Mouse (Mus musculus) activated CD4-positive, CD25-positive, alpha-beta regulatory T cell, adult 4 months (primary cell): ENCODE measurements around the gene Timeless. TPM values are rescaled to one million over a fixed set of nuclear protein-coding genes. Genes with fewer than 3 reads are reported as not detected.
"Not testable (repeated sequence)": the region's sequence is repeated elsewhere in the genome, so short reads cannot be mapped to it uniquely, and the experiment has no call there.

Experiments
- ATAC-seq: one replicate; pipeline ENCODE4 v1.8.0; 2017
- polyA plus RNA-seq, 2 experiments: library from polyadenylated mRNA; unstranded; fragments of 100-300 nt; shearing (Covaris generic); gene quantifications; one replicate each; pipeline ENCODE4 v1.2.1; 2017

Timeless gene
- 10 to 100 TPM; 23.7 to 35.9 TPM for polyA plus RNA-seq

DNA sequence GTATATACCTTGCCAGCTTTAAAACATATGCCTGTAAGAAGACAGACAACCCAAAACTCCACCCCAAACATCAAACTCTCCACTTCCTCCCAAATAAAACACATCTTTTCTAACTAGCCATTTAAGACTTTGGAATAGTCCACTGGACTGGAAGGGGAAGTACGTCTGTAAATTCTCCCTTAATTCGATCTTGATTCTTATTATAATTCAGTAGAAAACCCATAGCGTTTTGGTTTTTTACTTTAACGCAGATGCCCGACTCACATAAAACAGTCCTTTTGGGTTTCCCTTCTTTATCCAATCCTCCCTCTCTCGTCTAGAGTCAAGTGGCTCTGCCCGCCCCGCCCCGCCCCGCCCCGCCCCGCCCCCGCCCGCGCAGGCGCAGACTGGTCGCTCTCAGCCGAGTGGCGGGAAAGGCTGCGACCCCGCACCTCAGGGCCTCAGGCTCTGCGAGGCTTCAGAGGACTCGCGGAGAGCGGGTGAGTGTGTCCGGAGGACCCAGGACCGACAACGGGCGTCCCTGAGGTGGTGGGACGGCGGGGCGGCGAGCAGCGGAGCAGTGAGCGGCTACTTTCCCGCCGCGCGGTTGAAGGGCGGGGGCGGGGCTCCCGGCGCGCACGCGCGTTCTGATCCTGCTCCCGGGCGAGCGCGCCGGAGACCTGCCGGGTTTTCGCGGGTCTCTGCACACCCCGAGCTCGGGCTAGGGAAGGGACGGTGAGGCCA is at the start of gene Timeless:
Gene Timeless (plus strand): TSS at position 369 of the 723 bp plus-strand sequence.
- peak; percentile 68 for ATAC-seq

DNA sequence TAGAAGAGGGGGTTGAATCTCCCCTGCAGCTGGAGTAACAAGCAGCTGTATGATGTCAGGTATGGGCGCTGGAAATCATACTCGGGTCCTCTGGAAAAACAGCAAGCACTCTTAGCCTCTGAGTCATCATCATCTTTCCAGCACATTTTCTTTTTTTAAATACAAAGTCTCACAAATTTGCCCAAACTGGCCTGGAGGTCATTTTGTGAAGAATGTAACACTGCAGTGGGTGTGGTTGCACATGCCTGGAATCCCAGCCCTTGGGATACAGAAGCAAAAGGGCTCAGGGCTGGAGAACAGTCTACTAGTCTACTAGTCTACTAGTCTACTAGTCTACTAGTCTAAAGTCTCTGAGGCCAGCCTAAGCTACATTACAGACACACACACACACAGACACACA is 47.6 kb upstream of the Timeless start:
- no peak for ATAC-seq

DNA sequence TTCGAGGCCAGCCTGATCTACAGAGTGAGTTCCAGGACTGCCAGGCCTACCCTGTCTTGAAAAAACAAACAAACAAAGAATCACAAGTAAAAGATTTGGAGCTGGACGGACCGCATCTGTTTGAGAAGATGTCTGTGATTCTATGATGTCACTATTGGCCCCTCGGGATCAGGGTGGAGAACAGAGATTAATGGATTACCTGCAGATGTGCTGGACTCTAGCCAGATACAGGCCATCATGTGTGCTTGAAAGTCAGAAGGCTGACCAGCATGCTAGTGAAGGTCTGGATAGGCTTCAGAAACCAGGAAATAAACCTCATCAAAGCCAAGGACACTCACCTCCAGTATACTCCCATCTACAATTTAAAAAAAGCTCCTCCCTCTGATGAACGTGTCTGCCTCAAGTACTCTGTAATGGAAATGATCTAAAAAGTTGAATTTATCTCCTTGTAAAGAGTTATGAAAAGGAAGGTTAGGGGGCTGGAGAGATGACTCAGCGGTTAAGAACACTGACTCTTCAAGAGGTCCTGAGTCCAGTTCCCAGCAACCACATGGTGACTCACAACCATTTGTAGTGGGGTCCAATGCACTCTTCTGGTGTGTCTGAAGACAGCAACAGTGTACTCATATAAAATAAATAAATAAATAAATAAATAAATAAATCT is 46.5 kb upstream of the Timeless start:
- ATAC-seq = no peak

DNA sequence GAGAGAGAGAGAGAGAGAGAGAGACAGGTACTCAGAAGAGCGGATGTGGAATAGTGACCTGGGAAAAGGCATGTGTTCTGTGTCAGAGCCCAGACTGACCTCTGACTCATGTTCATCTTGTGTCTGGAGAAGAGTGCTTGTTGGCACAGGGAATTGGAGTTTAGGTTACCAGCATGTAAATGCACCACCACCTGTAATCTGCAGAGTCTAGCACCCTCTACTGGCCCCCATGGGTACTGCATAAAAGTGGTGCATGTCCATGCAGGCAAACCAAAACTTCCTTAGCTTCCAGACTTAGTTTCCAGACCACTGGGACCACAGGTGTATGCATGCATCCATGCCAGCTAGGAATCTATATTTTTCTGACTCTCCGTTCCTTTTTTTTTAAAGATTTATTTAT is 45.9 kb upstream of the Timeless start:
- peak; percentile 61 for ATAC-seq

DNA sequence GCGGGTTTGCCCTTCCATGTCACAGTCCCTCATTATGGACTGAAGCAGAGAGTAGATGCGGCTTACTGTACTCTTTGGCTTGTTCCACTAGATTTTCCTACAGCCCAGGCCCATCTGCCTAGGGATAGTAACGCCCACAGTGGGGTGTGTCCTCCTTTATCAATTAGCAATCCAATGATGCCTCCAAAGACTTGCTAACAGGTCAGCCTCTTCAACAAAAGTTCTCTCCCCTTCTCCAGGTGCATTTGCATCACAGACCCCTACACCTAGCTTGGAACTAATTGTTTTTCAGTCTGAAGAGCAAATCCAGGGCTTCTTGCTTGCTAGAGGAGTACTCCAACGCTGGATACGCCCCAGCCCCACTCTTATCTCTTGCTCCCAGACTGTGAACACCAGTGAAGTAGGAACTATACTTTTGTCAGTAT is 44.7 kb upstream of the Timeless start:
- no peak for ATAC-seq

DNA sequence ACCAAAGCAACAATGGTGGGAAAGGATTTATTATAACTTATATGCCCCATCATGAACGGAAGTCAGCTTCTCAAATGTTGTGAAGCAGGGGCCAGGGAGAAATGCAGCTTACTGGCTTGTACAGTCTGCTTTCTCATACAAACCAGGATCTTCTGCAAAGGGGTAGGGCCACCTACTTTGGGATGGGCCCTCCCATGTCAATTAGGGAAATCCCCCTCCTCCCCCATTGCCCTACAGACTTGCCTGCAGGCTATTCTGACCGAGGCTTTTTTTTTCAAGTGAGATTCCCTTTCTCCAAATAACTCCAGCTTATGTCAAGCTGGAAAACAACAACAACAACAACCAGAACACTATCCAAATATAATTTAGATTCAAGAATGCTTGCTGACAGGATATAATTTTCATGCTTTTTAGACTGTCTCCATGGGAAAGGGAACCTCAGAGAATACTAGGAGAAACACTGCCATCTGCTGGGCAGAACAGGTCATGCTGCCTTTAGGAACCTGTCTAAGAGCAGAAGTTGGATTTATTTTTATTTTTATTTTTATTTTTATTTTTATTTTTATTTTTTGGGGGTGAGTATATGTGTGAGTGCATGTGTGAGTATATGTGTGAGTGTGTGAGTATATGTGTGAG is 43.5 kb upstream of the Timeless start:
- ATAC-seq = no peak

DNA sequence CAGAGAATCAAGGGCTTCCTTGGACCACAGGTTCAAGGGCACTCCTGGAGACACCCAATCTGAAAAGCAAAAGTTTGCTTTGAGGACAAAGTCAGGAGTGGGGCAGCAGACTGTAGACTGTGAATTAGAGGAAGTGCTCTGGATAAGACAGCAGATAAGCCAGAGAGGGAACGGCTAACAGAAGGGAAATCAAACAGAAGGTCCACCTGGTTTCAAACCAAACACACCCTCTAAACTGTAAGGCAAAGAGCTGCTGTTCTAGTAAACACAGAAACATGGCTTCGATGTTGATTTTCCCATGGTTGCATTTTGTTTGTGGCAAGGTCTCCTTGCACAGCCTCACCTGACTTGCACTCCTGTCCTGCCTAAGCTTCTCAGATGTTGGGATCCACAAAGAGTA is 40.4 kb upstream of the Timeless start:
- no peak for ATAC-seq

DNA sequence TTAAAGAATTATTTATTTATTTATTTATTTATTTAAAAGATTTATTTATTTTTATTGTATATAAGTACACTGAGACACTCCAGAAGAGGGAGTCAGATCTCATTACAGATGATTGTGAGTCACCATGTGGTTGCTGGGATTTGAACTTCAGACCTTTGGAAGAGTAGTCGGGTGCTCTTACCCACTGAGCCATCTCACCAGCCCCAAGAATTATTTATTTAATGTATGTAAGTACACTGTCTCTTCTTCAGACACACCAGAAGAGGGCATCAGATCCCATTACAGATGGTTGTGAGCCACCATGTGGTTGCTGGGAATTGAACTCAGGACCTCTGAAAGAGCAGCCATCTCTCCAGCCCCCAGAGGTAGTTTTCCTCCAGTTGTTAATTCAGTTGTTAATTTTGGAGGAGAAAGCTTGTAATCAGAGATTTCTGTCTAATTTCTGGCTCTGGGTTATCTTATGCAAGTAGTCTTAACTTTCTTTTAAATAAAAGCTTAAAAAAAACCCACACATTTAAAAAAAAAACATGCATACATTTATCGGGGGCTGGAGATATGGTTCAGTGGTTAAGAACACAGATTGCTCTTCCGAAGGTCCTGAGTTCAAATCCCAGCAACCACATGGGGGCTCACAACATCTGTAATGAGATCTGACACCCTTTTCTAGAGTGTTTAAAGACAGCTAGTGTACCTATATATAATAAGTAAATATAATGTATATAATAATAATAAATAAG is 39.7 kb upstream of the Timeless start:
- not testable (repeated sequence) for ATAC-seq

DNA sequence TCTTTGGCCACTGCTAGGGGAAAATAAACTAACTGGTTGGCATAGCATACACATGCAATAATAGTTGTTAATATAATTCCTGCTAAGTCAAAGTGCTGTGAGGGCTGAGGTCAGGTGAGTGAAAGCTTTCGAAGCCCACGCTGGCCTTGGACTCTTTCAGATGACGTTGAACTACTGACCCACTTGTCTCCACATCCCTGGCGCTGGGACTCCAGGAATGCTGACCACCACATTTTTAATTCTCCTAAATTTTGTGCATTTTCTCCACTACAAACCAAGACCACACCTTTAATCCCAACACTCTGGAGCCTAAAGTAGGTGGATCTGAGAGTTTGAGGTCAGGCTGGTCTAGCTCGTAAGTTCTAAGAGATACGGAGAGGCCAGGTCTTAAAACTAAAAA is 38.8 kb upstream of the Timeless start:
- ATAC-seq = no peak

DNA sequence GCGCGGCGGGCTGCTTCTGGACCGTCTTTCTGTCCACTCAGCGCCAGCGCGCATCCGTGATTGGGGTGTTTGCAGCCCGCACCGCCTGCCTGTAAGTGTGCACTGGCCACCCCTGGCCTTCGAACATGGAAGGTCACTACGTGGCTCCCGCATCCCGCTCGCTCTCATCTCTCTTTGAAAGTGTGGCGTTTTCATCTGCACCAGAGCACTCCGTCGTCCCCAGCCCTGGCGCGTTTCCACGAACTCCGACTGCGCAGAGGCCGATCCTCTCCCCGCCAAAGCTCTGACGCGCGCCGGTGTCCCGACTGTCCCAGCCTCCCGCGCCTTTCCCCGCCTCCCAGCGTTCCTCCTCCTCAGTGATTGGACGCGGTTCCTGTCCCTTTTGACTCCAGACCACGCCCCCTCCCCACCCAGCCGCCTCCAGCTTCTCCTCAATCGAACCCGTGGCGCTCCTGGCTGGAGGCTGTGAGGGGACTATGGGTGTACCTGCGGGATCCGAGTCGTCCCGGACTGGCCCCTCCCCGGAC is 37.8 kb upstream of the Timeless start, which contains the start of gene Gls2:
Gene Gls2 (plus strand): TSS at position 434 of the 527 bp plus-strand sequence.
- peak; percentile 88 for ATAC-seq

DNA sequence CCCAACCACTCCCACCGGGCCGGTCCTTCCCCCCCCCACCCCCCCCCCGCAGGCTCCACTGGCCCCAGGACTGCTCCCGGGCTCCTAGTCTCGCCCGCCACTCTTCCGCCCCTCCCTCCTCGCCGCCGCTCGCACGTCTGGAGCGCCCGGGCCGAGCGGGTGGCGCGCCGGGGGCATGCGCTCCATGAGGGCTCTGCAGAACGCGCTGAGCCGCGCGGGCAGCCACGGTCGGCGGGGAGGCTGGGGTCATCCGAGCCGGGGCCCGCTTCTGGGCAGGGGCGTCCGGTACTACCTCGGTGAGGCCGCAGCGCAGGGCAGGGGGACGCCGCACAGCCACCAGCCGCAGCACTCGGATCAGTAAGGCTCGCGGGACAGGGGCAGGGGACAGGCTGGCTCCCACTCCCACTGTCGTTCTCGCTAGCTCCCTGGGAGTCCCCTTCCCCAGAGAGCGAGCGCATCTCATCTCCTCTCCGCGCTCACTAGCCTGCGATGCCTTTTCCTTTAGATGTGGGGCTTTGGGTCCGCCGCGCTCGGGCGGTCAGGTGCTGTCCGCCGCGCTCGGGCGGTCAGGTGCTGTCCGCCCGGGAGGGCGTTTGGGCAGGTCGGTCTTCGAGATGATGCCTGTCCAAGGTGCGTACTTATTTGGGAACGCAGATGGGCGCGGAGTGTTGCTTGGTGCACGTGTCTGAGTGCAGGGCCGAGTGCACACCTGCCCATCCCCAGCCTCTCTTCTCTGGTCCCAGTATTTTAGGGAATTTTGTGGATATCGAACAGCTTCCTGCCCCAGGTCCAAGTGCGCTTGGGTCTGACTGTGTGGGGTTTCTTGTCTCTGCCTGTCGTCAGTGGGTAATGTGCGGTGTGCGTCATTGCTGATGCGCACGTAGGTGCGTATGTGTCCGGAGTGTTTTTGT is 37.1 kb upstream of the Timeless start:
- ATAC-seq = peak; percentile 48

DNA sequence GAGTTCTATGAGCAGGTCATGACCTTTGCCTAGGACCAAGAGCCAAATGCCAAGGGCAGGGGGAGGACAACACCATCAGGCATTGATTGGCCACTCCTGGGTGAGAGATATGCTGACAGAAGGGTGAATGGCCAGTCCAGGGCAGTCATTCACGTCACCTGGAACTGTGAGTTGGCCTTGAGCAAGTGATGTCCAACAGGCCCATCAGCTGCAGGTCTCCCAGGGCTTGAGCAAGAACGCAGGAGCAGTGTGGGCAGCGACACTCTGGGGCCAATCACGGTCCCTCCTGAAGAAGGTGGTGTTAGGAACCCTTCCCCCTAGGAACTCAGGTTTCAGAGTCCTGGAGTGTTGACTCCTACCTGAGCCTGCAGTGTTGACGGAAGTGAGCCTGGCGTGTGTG is 30.0 kb upstream of the Timeless start:
- ATAC-seq = no peak

DNA sequence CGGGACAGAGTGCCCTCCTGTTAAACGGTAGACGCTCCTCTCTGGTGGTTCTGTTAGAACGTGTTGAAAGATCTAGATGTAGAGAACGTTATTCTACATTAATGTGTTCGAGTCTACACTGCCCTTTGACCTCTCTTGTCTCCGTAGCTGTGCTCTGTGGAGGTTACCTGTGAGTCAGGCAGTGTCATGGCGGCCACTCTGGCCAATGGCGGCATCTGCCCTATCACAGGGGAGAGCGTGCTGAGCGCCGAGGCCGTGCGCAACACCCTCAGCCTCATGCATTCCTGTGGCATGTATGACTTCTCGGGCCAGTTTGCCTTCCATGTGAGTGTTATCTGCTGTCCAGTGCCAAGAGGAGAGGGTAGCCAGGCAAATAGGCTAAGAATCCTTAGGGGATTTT is 26.9 kb upstream of the Timeless start:
- no peak for ATAC-seq

DNA sequence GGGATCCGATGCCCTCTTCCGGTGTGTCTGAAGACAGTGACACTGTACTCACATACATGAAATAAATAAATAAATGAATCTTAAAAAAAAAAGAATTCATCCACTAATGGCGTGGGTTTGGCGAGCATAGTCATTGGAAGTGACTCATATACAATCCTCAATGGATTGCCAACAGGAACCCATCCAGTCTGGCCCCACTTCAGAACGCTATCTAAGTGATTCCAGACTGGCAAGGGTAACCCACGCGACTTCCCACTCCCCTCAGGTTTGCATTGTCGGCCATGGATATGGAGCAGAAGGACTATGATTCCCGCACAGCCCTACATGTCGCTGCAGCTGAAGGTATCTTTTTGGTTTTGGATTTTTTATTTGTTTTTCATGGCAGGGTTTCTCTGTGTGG is 23.5 kb upstream of the Timeless start:
- ATAC-seq = no peak

DNA sequence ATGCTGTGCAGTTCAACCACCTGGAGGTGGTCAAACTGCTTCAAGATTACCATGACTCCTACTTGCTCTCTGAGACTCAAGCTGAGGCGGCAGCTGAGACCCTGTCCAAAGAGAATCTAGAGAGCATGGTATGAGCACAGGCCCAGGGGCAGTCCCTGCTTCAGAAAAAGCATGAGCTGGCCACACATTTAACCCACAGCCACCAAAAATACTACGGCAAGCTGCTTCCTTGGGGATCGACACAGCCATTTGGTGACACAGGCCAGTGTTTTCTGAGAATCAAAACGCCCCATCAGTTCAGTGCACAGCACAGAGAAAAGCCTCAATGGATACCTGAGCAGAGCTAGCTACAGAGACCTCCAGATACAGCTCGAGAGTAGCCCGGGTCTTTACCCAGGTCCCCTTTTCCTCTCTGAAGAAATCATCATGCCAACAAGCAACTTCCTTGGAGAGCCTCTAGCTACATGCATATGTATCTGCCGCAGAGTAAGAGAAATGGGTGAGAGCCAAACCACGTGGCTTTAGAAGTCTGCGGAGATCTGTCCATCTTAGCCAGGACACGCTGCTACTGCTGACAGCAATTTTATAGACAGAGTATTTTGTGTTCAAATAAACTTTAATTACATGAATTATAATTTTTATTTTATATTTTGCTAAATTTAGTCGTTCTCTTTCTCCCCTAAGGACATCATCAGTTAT is 22.4 kb upstream of the Timeless start:
- no peak for ATAC-seq

DNA sequence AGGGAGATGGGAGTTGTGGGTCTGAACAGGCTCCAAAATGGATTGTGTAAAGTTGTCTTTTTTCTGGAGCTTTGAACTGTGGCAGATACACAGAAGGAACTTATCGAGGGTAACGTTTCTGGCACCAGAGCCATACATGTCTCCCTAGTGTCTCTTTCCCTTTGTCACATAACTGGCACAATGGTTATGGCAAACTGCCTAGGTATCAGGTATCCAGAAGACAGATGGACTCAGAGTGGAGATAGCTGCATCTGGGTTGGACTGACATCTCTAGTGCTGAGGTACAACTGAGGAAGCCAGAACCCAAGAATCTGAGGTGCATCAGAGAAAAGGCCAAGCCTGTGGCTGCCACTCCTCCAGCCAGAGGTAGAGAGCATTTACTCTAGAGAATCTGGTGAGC is 21.7 kb upstream of the Timeless start:
- no peak for ATAC-seq

DNA sequence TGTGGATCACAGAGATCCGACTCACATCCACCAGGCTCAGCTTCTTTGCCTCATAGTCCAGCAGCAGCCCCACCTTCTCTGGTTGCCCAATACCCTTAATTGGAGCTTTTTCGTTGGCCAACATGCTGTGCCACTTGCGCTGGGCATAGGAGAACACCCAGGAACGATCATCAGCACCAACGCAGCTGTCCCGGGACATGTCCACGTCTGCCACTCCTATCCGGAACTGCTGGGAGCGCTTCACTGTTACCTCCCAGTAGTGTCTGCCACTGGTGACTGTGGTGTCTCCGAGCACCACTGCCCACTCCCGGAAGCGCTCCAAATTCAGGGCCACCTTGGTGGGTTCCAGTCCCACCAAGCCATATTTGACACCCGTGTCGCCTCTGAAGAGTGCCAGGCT is 20.9 kb upstream of the Timeless start:
- no peak for ATAC-seq

DNA sequence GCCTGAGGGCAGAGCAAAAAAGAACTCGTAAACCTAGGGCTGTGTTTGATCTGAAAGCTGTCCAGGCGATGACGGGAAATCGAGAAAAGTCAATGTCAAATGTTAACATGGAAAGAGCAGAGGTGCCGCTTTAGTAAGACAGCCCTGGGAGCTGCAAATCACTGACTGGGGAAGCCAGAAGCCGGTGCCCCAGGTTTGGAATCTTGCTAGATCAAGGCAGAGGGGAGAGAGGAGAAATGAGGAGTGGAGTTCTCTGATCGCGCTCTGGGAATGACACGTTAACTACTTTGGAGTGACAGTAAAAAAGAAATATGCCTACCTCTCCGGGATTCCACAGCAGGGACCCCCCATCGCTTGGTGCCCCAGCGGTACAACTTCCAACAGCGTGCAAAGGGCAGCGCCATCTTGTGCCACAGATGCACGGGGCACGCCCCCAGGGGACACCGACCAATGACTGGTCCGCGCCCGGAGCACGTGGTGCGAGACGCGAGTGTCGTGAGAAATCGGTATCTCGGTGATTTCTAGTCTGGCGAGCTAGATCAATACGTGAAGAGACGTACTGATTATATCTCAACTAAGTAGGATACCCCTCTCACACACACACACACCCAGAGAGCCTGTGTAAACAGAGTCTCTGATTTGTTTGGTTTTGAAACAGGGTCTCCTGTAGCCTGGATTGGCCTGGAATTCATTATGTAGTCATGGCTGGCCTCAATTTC is 20.3 kb upstream of the Timeless start, which contains the start of gene Spryd4:
Gene Spryd4 (minus strand): TSS at position 418 of the 719 bp plus-strand sequence.
- peak; percentile 91 for ATAC-seq

DNA sequence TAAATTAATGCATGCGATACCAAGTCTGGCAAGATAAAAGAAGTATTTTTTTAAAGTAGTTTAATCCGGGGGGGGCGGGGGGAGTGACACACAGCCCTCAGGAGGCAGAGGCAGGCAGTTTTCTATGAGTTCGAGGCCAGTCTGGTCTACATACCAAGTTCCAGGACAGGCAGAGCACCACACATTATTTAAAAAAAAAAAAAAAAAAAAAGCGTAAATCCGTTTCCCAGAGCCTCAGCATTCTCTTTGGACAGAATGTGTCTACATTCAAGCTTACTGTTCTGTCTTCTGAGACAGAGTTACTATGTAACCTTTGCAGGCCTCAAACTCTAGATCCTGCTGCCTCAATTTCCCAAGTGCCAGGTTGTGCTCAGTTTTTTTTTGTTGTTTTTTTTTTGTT is 19.7 kb upstream of the Timeless start:
- ATAC-seq = no peak

DNA sequence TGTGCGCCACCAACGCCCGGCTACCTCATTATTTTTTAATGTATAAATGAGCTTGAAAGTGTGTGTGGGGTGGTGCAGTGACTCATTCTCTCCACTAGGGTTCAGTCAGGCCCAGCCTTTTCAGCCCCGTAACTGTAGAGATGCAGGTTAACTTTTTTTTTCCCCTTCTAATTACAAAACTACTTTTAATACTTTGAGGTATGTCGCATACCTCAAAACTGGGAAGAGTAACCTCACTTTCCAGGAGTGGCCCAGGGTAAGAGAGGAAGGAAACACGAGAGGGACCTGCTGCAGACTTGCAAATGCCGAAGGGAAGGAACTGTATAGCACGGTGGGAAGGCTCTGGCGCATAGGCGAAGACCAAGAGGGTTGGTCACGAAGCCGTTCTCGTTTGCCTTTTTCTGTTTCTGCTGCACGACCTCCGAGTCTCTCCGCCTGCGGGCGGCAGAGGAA is 19.0 kb upstream of the Timeless start:
- ATAC-seq = peak; percentile 70
